Mouse (Mus musculus) hindbrain, embryonic 12.5 days (tissue): Measurements from ENCODE around the gene Tdp1. TPM values are rescaled to one million over a fixed set of nuclear protein-coding genes. Genes with fewer than 3 reads are reported as not detected.
"Not testable (repeated sequence)": the region's sequence is repeated elsewhere in the genome, so short reads cannot be mapped to it uniquely, and the experiment has no call there.

Experiments used
- ATAC-seq: fragments of 200-750 bp; cut with Nextera tagmentation; 2 replicates; pipeline ENCODE4 v1.8.0; 2017; ENCODE audit warnings: moderate TSS enrichment; ENCODE audit not compliant: low FRiP score
- H3K27ac ChIP-seq: fragments of 300-500 bp; sonication (generic); 2 replicates; pipeline ENCODE4 v1.5.1; 2016; ENCODE audit warnings: mild to moderate bottlenecking
- H3K27me3 ChIP-seq: fragments of 300-500 bp; sonication (generic); 2 replicates; pipeline ENCODE4 v1.6.1; 2016; ENCODE audit warnings: mild to moderate bottlenecking
- H3K36me3 ChIP-seq: fragments of 300-500 bp; sonication (generic); 2 replicates; pipeline ENCODE4 v1.6.1; 2016; ENCODE audit warnings: mild to moderate bottlenecking
- H3K4me1 ChIP-seq: fragments of 300-500 bp; sonication (generic); 2 replicates; pipeline ENCODE4 v1.6.1; 2016
- H3K4me2 ChIP-seq: fragments of 300-500 bp; sonication (generic); replicated peaks from 2 replicates; pipeline ENCODE4 v1.6.1; 2016; ENCODE audit warnings: mild to moderate bottlenecking
- H3K4me3 ChIP-seq: fragments of 300-500 bp; sonication (generic); 2 replicates; pipeline ENCODE4 v1.5.1; 2016; ENCODE audit warnings: mild to moderate bottlenecking
- H3K9ac ChIP-seq: fragments of 300-500 bp; sonication (generic); 2 replicates; pipeline ENCODE4 v1.6.1; 2016; ENCODE audit warnings: mild to moderate bottlenecking, moderate library complexity
- H3K9me3 ChIP-seq: fragments of 300-500 bp; sonication (generic); replicated peaks from 2 replicates; pipeline ENCODE4 v1.6.1; 2016; ENCODE audit warnings: mild to moderate bottlenecking
- WGBS: fragments of 180-500 bp; shearing (Covaris S2); methylation state at CpG from one replicate; pipeline ENCODE4 v1.1.7; 2016; 5-methylcytosine and 5-hydroxymethylcytosine counted together
- polyA plus RNA-seq: library from polyadenylated mRNA; unstranded; fragments of >200 nt; fragmentation: Nextera tagmentation; extraction: Ambion mirVana; gene quantifications from 2 replicates; pipeline ENCODE4 v1.2.1, GENCODE M21; 2016

Tdp1 gene
- polyA plus RNA-seq, 1 experiment from 2014 or later = 58.5 TPM

DNA sequence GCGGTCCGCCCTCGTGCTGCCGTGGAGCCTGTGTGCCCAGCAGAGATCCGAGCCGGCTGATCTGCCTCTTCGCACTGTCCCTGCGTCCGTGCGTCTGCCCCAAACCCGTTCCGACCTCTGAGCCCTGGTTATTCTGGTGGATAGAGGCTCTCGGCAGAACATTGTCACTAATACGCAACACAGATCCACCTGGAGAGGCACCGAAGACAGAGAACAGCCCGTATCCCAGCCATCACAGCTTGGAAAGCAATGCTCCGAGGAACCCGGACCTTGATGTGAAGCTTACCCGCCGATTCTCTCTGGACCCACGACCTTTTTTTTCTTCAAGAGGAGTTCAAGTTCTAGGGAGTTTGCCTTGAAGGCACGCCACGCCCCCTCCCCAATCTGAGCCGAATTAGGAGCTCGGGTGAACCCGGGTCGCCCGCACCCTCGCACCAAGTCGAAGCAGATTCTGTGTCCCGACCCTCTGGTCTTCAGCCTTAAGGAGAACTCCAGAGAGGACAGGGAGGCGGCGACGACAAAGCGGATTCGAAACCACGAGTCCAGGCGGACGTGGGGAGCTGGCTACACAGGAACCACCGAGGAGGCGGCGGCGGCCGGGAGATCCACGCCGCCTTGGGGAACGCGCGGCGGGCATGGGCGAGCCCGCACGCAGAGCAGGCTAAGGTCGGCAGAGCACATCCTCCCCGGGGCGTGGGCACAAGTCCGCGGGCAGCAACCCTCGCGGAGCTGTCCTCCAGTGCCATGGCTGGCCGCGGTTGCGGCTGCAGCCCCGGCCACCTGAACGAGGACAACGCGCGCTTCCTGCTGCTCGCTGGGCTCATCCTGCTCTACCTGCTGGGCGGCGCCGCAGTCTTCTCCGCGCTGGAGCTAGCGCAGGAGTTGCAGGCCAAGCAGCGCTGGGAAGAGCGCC is 81.1 kb downstream of the Tdp1 start:
- no peak; the same call in 1 of the 2 replicates for ATAC-seq
- WGBS = under 1% methylated on average over 77 of the region's 77 CpGs
- Histone ChIP-seq H3K9ac (peak overlapping the region; percentile 69), H3K4me3 (peak overlapping the region; percentile 53), H3K4me2 (peak overlapping the region; percentile 99), H3K27ac (no peak overlapping the region), H3K36me3 (no peaks in the 10 kb centered on the region), H3K27me3 (peaks cover 72% of the 10 kb centered on the region), H3K9me3 (no peaks in the 10 kb centered on the region), H3K4me1 (peaks cover 29% of the 10 kb centered on the region)

DNA sequence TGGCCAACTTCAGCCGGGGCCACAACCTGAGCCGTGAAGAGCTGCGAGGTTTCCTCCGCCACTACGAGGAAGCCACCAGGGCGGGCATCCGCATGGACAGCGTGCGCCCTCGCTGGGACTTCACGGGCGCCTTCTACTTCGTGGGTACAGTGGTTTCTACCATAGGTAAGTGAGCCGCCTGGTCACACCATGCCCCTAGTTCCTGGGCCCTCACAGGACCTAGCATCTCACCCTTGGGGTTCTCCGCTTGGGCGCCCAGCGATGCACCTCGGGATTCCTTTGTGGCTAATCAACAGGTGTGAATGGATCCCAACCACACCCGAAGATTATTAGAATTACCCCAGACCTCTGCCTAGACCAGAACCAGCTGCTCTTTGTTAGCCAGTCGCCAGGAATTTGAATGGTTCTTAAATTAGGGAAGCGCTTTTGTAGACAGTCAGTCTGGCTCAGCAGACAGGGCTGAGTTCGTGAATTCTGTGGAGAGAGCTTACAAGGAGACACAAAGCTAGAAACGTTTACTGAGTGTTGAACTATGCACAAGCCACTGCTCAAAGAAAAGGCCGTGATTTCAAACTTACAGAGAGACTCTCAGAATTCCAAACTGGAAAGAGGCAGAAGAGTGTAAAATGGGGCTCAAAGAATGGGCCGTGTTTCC is 81.9 kb downstream of the Tdp1 start:
- Histone ChIP-seq H3K27ac (no peak overlapping the region), H3K4me3 (peak overlapping the region; percentile 53), H3K36me3 (no peaks in the 10 kb centered on the region), H3K9me3 (no peaks in the 10 kb centered on the region), H3K27me3 (peaks cover 72% of the 10 kb centered on the region), H3K4me1 (peaks cover 29% of the 10 kb centered on the region), H3K9ac (peak overlapping the region; percentile 69), H3K4me2 (peak overlapping the region; percentile 99)
- 4% methylated on average over 25 of the region's 25 CpGs for WGBS
- ATAC-seq = no peak

DNA sequence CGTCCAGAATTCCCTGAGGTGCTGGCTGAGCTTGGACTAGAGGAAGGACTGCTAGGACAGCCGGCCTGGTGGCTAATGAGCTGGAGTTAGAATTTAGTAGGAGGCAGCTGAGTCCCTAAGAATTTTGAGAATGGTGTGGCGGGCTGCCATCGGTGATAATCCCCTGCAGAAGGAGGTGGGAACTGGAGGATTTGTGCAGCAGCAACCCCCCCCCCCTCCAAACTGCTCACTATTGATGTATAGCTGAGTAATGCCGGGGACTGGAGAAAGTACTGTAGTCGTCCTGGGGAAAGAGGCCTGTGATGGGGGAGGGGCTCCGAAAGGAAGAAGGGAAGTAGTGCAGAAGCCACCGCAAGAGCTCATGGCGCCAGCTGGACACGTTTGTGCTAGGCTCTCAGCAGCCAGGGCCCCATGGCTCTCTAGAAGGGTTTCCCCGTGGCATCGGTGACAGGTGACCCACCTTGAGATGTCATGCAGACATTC is 82.6 kb downstream of the Tdp1 start:
- 9% methylated on average over 12 of the region's 12 CpGs for WGBS
- H3K4me3 ChIP-seq = no peak overlapping the region
- H3K4me2 ChIP-seq = no peak overlapping the region
- peaks cover 29% of the 10 kb centered on the region for H3K4me1 ChIP-seq
- H3K27ac ChIP-seq = no peak overlapping the region
- peaks cover 72% of the 10 kb centered on the region for H3K27me3 ChIP-seq
- H3K9me3 ChIP-seq = no peaks in the 10 kb centered on the region
- H3K36me3 ChIP-seq = no peaks in the 10 kb centered on the region
- no peak overlapping the region for H3K9ac ChIP-seq
- no peak for ATAC-seq

GRCm38 (mm10) chr12:99969906-99970305 is 85.6 kb downstream of the Tdp1 start:
- Histone ChIP-seq H3K27me3 (peaks cover 51% of the 10 kb centered on the region), H3K9me3 (0 out of 2 replicates have a peak, but pooled peaks cover 3% of the 10 kb centered on the region), H3K27ac (no peak overlapping the region), H3K4me1 (peaks cover 20% of the 10 kb centered on the region), H3K4me2 (no peak overlapping the region), H3K36me3 (no peaks in the 10 kb centered on the region), H3K4me3 (no peak overlapping the region), H3K9ac (no peak overlapping the region)
- ATAC-seq = no peak
- 75% methylated on average over 4 of the region's 4 CpGs for WGBS

DNA sequence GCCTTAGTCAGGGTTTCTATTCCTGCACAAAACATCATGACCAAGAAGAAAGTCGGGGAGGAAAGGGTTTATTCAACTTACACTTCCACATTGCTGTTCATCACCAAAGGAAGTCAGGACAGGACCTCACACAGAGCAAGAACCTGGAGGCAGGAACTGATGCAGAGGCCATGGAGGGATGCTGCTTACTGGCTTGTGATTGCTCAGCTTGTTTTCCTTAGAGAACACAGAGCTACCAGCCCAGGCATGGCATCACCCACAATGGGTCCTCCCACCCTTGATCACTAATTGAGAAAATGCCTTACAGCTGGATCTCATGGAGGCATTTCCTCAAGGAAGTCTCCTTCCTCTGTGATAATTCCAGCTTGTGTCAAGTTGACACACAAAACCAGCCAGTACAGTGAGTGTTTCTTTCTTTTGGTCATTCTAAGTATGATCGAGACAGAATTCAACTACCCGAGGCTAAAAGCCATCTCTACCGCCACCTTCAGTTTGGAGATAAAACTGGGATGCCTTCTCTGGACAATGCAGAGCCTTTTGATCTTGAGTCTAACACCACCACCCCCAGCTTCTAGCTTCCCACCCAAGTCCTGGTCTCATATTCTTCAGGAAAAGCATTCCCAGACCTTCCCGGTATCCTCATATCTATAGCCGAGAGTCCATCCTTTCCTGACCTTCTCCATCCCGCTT is 87.0 kb downstream of the Tdp1 start:
- H3K9ac ChIP-seq, H3K9me3 ChIP-seq, ATAC-seq, H3K4me3 ChIP-seq, H3K27ac ChIP-seq, H3K4me1 ChIP-seq, H3K36me3 ChIP-seq, H3K4me2 ChIP-seq: not testable (repeated sequence)
- H3K27me3 ChIP-seq = peaks cover 37% of the 10 kb centered on the region
- 75% methylated on average over 7 of the region's 7 CpGs for WGBS

GRCm38 (mm10) chr12:99972825-99973224 is 88.5 kb downstream of the Tdp1 start:
- WGBS = 57% methylated on average over 7 of the region's 7 CpGs
- H3K4me1 ChIP-seq = no peaks in the 10 kb centered on the region

DNA sequence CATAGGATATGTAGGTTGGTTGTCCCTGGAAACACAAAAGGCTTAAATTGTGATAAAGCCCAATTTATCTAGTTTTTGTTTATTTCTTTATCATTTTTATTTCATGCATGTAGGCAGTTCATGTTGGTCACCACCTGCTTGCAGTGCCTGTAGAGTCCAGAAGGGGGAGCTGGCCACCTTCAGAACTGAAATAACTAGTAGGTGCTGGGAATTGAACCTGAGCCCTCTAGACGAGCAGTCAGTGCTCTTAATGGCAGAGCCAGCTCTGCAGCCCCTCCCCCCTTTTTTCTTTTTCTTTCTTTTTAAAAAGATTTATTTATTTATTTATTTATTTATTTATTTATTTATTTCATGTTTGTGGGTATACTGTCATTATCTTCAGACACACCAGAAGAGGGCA is 89.3 kb downstream of the Tdp1 start:
- Histone ChIP-seq H3K27me3 (peaks cover 14% of the 10 kb centered on the region), H3K9ac (no peak overlapping the region), H3K4me2 (no peak overlapping the region), H3K9me3 (0 out of 2 replicates have a peak, but pooled peaks cover 3% of the 10 kb centered on the region), H3K4me3 (no peak overlapping the region), H3K27ac (no peak overlapping the region), H3K36me3 (no peaks in the 10 kb centered on the region), H3K4me1 (no peaks in the 10 kb centered on the region)
- no peak for ATAC-seq
- WGBS = 77% methylated on average over 1 of the region's 1 CpGs

More at GRCm38 (mm10) chr12:99972825-99973224, 88.5 kb downstream of the Tdp1 start:
- Histone ChIP-seq H3K36me3 (no peaks in the 10 kb centered on the region), H3K27me3 (peaks cover 22% of the 10 kb centered on the region), H3K27ac (no peak overlapping the region), H3K4me3 (no peak overlapping the region), H3K4me2 (no peak overlapping the region), H3K9ac (no peak overlapping the region), H3K9me3 (0 out of 2 replicates have a peak, but pooled peaks cover 3% of the 10 kb centered on the region)
- no peak for ATAC-seq

GRCm38 (mm10) chr12:99979541-99979940 is 95.2 kb downstream of the Tdp1 start:
- Histone ChIP-seq H3K27ac (no peak overlapping the region), H3K9ac (no peak overlapping the region), H3K27me3 (no peaks in the 10 kb centered on the region), H3K4me2 (no peak overlapping the region), H3K36me3 (no peaks in the 10 kb centered on the region), H3K4me1 (no peaks in the 10 kb centered on the region), H3K9me3 (no peaks in the 10 kb centered on the region), H3K4me3 (no peak overlapping the region)
- ATAC-seq = no peak
- 82% methylated on average over 4 of the region's 4 CpGs for WGBS

GRCm38 (mm10) chr12:99986797-99987196 is 102.5 kb downstream of the Tdp1 start:
- ATAC-seq = no peak
- Histone ChIP-seq H3K4me2 (no peak overlapping the region), H3K9me3 (no peaks in the 10 kb centered on the region), H3K36me3 (no peaks in the 10 kb centered on the region), H3K27me3 (no peaks in the 10 kb centered on the region), H3K4me3 (no peak overlapping the region), H3K27ac (no peak overlapping the region), H3K4me1 (no peaks in the 10 kb centered on the region), H3K9ac (no peak overlapping the region)
- 89% methylated on average over 5 of the region's 5 CpGs for WGBS

DNA sequence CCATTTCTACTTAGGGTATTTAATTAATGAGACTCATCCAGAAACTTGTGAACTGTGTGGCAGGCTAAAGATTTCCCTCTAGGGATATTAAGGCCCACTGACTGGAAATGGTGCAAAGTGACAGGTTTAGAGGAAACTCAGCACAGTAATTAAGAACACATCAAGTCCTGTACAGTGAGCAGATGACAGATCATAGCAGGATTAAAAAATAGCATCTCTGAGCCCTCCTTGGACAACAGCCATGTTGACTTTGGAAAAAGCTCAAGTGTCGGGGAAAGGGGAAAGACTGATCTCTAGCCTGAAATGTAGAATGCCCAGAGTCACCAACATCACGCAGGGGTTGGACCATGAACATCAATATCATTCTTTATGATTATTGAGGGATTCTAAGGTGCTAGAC is 103.8 kb downstream of the Tdp1 start:
- no peak overlapping the region for H3K4me2 ChIP-seq
- ATAC-seq = no peak
- no peaks in the 10 kb centered on the region for H3K36me3 ChIP-seq
- no peak overlapping the region for H3K4me3 ChIP-seq
- H3K27ac ChIP-seq = no peak overlapping the region
- H3K9ac ChIP-seq = no peak overlapping the region
- peaks cover 3% of the 10 kb centered on the region; the same call in 1 of the 2 replicates for H3K4me1 ChIP-seq
- 87% methylated on average over 2 of the region's 2 CpGs for WGBS
- no peaks in the 10 kb centered on the region for H3K27me3 ChIP-seq
- no peaks in the 10 kb centered on the region for H3K9me3 ChIP-seq

DNA sequence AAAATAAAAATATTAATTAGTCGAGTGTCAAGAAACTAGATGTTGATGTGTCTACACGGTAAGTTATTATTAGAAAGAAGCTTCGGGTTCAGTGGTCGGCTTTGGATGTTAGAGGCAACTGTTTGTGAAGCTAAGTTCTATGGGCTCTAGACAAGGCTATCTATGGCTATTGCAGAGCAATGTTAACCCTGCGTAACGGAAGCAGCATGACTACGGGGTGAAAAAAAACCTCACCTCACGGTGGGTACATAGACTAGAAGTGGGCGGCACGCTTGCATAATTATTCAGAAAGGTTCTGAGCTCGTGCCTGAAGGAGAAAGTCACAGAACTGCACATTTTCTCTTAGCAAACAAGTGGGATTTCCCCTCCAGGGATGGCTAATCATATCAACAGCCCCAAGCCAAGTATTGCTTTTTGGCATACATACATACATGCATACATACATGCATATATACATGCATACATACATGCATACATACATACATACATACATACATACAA is 108.1 kb downstream of the Tdp1 start:
- no peaks in the 10 kb centered on the region for H3K27me3 ChIP-seq
- H3K36me3 ChIP-seq = no peaks in the 10 kb centered on the region
- WGBS = 92% methylated on average over 11 of the region's 11 CpGs
- H3K4me3 ChIP-seq = no peak overlapping the region
- peaks cover 6% of the 10 kb centered on the region; the same call in 1 of the 2 replicates for H3K4me1 ChIP-seq
- no peak overlapping the region for H3K4me2 ChIP-seq
- no peak overlapping the region for H3K27ac ChIP-seq
- no peak overlapping the region for H3K9ac ChIP-seq
- no peak for ATAC-seq
- peaks cover 4% of the 10 kb centered on the region; the same call in 1 of the 2 replicates for H3K9me3 ChIP-seq
